Mouse (Mus musculus): ENCODE data around the gene Zbtb45.

DNA sequence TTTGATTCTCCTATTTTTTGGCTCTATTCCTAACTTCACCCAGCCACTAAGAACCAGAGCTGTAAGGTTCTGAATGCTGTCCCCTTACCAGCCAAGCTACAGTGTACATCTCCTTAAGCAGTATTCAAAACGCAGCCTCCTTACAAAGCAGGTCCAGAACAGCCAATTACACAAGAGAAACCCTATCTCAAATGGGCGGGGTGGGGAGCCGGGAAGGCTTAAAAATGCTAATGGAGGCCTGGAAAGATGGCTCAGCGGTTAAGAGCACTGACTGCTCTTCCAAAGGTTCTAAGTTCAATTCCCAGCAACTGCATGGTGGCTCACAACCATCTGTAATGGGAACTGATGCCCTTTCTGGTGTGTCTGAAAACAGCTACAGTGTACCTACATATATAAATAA lies 50.1 kb downstream of the Zbtb45 start:
- TF ChIP-seq TAL1 (IDR thresholded peaks at IDR 0.05; ENCODE audit: low read length) (no peak), GATA1 (IDR thresholded peaks at IDR 0.05; ENCODE audit: low read length) (no peak)
